Mouse (Mus musculus): ENCODE results near the gene Gm49354. TPM values are rescaled to one million over a fixed set of nuclear protein-coding genes. Genes with fewer than 3 reads are reported as not detected.
"Not testable (repeated sequence)": the region's sequence is repeated elsewhere in the genome, so short reads cannot be mapped to it uniquely, and the experiment has no call there.

The Gm49354 gene
- total RNA-seq (2022), result not detected

DNA sequence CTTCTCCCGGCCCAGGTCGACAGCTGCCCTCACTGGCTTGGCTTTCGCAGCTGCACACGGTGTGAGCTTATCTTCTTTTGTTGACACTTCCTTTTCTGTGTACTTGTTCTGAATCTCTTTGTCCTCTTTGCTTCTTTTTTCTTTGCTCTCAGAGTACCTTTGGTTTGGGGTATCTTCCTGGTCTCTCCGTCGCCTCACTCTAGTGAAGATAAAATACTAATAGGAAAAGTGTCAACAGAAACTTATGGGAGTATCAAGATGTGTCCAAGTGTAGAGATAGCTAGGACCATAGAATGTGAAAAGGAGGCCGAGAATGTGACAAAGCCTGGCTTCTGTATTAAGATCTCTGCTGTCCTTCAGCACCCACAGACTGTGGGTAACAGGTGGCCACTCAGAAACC is at the start of gene Gm49354:
Gene Gm49354 (minus strand): TSS at position 101 of the 400 bp plus-strand sequence.
- no peak for DNase-seq (ENCODE audit: low spot score)

- DNase-seq (ENCODE audit: low spot score), result no peak
These were observed 43.9 kb upstream of the Gm49354 start for GRCm38 (mm10) chr13:59825966-59826365.

DNA sequence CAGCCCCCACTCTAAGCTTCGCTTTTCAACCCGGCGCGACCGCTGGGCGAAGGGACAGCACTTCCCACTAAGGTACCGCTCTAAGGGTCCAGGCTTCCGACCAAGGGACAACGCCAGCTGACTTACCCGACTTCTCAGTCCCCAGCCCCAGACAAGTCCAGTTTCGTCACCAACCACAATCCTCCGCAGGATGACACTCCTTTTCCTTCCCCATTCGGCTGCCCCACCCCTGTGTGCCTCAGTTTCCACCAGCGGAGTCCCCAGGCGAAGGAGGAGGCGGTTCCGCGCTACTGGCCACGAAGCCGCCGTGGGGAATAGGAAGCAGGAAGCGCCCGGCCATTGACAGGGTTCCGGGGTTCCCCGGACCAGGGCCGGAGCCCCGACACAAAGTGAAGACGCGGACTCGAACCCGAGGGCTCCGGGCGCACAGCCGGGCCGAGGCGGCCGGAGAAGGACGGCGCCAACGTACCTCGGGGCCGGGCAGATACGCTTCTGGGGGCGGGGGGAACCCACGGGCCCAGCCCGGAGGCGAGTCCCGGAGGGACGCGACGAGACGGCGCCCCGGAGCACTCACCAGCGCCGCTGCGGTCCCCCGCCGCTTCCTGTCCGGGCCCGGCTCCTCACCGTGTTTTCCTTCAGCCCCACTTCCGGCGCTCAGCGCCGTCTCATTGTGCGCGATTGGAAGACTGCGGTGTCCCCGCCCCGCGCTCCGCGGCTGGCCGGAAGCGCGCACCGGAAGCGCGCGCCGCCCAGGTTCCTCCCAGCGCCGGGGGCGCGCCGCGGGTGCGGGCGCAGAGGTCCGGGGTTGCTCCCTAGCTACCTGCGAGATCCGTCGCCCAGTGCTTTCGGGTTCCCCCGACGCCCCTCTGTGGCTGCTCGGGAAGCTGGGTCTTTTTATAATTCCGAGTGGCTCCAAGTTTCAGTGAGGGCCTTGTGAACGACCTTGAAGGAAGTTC is 40.7 kb upstream of the Gm49354 start, which contains the start of gene Tut7:
Gene Tut7 (minus strand): TSS at position 641 of the 956 bp plus-strand sequence.
- peak; percentile 94 for DNase-seq (ENCODE audit: low spot score)

DNA sequence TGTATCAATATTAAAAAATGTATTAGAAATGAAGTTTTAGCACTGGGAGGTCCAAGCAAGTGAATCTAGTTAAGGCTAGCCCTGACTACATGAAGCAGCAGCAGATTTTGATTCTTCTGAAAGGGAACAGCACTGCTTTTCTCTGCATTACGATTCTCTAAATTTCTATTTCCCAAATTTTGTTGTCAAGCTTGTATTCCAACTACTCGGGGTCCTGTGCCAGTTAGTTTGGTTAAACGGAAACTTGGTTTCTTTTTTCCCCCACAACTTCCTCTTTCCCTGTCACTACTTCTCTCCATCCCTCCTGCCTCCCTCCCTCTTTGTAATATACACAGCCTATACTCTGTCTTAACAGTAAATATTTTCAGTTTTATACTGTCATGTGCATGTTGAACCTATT is 38.8 kb upstream of the Gm49354 start:
- no peak for DNase-seq (ENCODE audit: low spot score)

- peak; percentile 57 for DNase-seq (ENCODE audit: low spot score)
These were observed 38.1 kb upstream of the Gm49354 start for GRCm38 (mm10) chr13:59820114-59820513.

DNA sequence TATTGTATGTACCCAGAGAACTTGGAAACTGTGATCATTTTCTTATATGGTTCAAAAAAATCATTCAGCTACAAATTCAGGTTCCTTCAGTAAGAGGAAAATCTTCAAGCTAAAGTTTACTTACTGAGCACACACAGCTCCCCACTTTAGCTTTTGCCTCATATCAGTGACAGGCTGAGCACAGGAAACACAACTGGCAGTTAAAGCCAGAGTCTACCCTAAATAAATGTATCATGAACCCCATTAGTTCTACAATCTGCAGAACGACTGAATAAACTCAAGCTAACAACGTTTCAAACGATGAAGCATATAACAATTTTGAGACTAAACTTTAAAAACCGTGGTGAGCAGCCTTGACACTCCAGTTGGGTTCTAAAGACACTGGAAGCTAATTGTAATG is 35.3 kb upstream of the Gm49354 start:
- DNase-seq (ENCODE audit: low spot score), result no peak

DNA sequence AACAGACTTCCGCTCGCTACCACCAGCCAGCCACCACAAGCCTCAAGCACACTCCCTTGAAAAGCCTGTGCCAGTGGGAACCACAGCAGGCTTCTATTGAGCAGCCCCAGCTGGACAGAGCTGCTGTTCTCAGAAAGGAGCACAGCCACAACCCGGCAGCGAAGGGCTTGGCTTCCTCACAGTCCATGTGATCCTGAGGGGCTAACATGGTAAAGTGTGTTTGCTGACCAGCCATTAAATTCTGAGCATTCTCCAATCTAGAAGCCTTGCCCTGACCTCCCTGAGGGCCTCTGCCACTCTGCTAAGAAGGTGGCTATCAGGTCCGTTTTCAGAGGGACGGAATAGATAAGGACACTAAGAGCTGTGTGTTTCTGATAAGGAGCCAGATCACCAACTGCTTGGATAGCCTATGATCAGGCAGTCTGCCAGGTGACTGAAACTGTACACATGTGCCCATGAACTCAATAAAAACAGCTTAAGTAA is 32.1 kb upstream of the Gm49354 start:
- DNase-seq (ENCODE audit: low spot score), result no peak

DNA sequence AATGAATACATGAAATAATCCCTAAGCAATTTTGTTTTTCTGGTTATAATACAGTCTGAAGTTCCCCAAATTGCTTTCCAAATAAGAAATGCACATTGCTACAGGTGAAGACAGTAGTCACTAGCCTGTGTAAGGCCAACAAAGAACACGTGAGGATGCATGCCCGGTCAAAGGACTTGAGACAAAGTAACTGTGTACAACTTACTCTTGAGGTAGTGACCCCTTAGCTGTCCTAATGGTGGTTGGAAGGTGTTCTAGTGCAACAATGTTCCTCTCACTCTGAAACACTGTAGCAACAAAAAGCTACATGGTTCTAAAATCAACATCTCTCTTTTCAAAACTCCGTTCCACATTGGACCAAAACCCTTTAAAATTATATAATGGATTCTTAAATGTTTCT is 29.5 kb upstream of the Gm49354 start:
- no peak for DNase-seq (ENCODE audit: low spot score)

DNA sequence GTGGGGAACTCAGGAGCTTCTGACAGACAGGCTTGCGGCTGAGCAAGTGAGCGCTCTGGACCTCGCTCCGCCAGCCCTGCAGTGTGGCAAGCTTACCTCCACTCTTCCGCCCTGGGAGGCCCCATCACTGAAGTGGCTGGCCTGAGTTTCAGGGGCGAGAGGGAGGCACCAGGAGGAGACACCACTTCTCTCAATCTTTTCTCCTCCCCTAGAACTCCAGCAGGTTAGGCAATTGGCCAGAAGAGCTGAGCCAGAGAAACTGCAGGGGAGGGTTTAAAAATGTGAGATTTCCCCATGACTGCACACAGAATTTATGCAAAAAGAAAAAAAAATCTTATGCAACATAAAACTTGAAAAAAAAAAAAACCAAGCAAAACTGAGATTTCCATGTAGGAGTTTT is 19.0 kb upstream of the Gm49354 start:
- DNase-seq (ENCODE audit: low spot score), result no peak

DNA sequence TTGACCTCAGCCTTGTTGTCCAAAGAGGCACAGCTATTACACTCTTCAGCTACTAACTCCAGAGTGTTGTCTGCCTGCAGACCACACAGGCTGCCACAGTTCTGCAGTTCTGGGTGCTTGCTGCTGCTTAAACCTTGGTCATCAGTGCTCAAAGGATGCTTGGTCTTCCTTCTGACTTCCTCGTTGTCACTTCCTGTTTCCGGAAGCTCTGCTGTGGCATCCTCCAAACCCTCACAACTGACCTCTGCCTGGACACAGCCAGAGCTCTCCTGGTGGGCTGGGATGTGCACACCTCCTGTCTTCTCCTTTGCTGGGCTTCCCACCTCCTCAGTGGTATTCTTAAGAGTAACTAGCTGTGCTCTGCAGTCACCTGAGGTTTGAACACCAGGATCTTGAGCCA is 18.0 kb upstream of the Gm49354 start:
- no peak for DNase-seq (ENCODE audit: low spot score)

DNA sequence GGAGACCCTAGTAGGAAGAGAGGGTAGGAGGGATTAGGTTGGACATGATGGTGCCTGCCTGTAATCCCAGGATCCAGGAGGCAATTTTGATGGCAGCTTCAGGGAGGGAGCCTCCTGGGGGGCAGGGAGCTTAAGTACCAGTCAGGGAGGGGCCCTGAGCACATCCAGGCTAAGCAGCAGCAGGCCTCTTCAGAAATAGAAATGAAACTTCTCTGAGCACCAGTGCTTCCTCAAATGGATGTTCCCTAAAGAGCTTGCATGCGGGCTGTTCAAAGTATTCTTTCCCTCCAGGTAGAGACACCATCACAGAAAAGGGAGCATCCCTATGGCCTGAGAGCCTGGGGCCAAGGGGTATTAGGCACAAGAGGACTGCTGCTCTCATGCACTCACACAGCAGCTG is 16.3 kb upstream of the Gm49354 start:
- DNase-seq (ENCODE audit: low spot score), result no peak

GRCm38 (mm10) chr13:59796466-59796848 is 14.4 kb upstream of the Gm49354 start:
- DNase-seq (ENCODE audit: low spot score), result no peak

DNA sequence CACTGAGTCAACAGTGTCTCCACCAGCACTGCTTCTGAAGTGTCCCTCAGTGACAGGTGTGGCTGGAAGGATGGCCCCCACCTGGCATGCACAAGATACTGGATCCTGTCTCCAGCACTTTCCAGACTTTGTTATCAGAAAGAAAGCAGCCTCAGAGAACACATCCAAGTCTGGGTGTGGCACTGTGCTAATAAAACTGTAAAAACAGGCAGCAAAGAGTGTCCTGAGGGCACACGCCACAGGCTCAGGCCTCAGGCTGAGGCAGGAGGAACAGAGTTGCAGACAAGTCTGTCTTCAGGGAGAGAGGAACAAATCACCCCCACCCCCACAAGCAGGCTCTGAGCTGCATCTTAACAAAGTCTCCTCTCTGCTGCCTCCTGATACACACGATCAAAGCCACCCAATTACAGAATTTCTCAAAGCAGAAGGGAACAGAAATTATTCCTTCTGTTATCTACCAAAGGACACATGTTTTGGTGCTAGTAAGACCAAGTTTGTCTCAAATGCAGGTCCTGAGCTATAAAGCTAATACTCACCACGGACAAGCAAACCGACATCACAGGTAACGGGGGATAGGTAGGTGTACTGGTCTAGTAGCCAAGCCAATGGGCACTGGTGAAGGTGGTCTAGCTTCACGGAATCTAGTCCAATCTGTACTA is 13.9 kb upstream of the Gm49354 start:
- no peak for DNase-seq (ENCODE audit: low spot score)

DNA sequence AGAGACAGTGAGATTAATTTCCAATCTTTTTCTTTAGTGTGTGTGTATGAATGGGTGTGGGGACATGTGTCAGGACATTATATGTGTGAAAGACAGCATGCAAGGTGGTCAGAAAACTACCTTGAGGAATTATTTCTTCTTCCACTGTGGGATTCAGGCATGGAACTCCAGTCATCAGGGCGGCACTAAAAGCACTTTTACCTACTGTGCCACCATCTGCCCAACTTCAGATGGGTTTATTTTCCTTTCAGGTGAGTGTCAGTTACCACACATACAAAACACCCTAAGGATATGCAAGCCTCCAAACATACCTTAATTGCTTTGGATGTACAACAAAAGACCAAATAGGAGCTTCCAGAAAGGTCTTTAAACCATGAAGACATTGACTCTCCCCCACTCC is 12.7 kb upstream of the Gm49354 start:
- DNase-seq (ENCODE audit: low spot score), result no peak

GRCm38 (mm10) chr13:59779744-59780264 is 2.2 kb downstream of the Gm49354 start:
- DNase-seq (ENCODE audit: low spot score), result not testable (repeated sequence)

- DNase-seq (ENCODE audit: low spot score), result no peak
These were observed 2.8 kb downstream of the Gm49354 start for GRCm38 (mm10) chr13:59779213-59779612.

DNA sequence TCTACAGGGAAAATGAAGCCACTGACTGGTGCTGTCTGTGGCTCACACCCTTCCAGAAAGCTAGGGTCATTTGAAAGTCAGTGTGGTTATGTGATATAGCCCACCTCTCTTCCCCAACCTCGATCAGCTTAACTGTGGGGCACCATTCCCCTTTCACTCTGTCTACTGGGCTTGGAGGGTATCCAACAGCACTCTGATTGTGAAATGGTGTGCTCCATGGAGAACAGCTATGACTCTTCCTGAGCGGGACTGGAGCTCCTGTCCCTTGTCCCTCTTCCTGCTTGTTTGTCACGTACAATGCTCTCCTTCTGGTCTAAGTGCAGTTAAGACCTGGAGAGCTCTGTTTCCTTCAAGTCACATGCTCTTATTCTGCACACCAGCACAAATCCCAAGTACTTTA is 6.9 kb downstream of the Gm49354 start:
- DNase-seq (ENCODE audit: low spot score), result no peak

- peak; percentile 83 for DNase-seq (ENCODE audit: low spot score)
These were observed 10.8 kb downstream of the Gm49354 start for GRCm38 (mm10) chr13:59771257-59771656.

GRCm38 (mm10) chr13:59770847-59771246 is 11.2 kb downstream of the Gm49354 start:
- DNase-seq (ENCODE audit: low spot score), result no peak

GRCm38 (mm10) chr13:59770164-59770562 is 11.9 kb downstream of the Gm49354 start:
- DNase-seq (ENCODE audit: low spot score), result peak; percentile 88

- DNase-seq (ENCODE audit: low spot score), result peak; percentile 98
These were observed 12.5 kb downstream of the Gm49354 start, which contains the start of gene Isca1 for GRCm38 (mm10) chr13:59769296-59770163. Isca1 (minus strand) TSS chr13:59769810.
